Mouse (Mus musculus) kidney, adult 2 months (tissue): ENCODE measurements around the gene 4932438H23Rik.

Experiments used
- CTCF ChIP-seq: fragments of 200-500 bp; conservative IDR thresholded peaks from 2 replicates; pipeline ENCODE4 v1.5.1; 2011; ENCODE audit warnings: low read depth, mild to moderate bottlenecking, control low read depth, low read length, moderate library complexity, mixed read lengths; ENCODE audit not compliant: insufficient read depth, insufficient read length
- POLR2A ChIP-seq: fragments of 200-500 bp; IDR thresholded peaks from one replicate; pipeline ENCODE4 v1.6.1; 2011; ENCODE audit warnings: low read depth, low read length, control low read depth

DNA sequence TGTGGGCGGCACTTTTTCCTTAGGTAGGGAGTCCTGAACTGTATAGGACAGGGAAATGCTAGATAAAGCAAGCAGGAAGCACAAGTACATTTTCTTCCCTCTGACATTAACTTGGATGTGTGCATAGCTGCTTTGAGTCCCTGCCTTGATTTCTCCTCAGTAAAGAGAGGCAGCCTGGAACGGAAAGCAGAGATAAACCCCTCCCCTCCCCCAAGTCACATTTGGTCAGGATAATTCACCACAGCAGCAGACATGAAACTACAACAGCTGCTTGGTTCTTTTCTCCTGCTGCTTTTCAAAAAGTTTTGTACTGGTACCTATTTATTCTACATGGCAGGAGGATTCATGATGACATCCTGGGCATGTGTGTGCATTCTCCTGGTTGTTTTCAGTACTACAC is 5.6 kb upstream of the 4932438H23Rik start:
- no peak for TF ChIP-seq CTCF
- TF ChIP-seq POLR2A, result no peak
